Mouse (Mus musculus) lung, embryonic 16.5 days (tissue): ENCODE measurements around the gene Nsd1. TPM values are rescaled to one million over a fixed set of nuclear protein-coding genes. Genes with fewer than 3 reads are reported as not detected.
A peak's percentile ranks its signal among the peaks of the same experiment; 100 is the strongest.

Source experiments
- ATAC-seq: fragments of 200-750 bp; cut with Nextera tagmentation; 2 replicates; pipeline ENCODE4 v1.8.0; 2017; ENCODE audit warnings: low read depth, mild to moderate bottlenecking, moderate library complexity
- H3K27ac ChIP-seq: fragments of 300-500 bp; sonication (generic); 2 replicates; pipeline ENCODE4 v1.5.1; 2014; ENCODE audit warnings: mild to moderate bottlenecking, control low read depth, low read length
- H3K27me3 ChIP-seq: fragments of 300-500 bp; sonication (generic); 2 replicates; pipeline ENCODE4 v1.6.1; 2014; ENCODE audit warnings: low read depth, low read length, mixed read lengths; ENCODE audit not compliant: control insufficient read depth, insufficient read depth
- H3K36me3 ChIP-seq: fragments of 300-500 bp; sonication (generic); 2 replicates; pipeline ENCODE4 v1.6.1; 2014; ENCODE audit warnings: low read length; ENCODE audit not compliant: control insufficient read depth, insufficient read depth
- H3K4me1 ChIP-seq: fragments of 300-500 bp; sonication (generic); replicated peaks from 2 replicates; pipeline ENCODE4 v1.6.1; 2014; ENCODE audit warnings: low read length, mixed read lengths; ENCODE audit not compliant: control insufficient read depth, insufficient read depth
- H3K4me2 ChIP-seq: fragments of 300-500 bp; sonication (generic); 2 replicates; pipeline ENCODE4 v1.6.1; 2014; ENCODE audit warnings: low read depth, low read length, control low read depth
- H3K4me3 ChIP-seq: fragments of 300-500 bp; sonication (generic); 2 replicates; pipeline ENCODE4 v1.5.1; 2014; ENCODE audit warnings: mild to moderate bottlenecking, low read length, control low read depth
- H3K9ac ChIP-seq: fragments of 300-500 bp; sonication (generic); 2 replicates; pipeline ENCODE4 v1.6.1; 2014; ENCODE audit warnings: low read length, control low read depth
- H3K9me3 ChIP-seq: fragments of 300-500 bp; sonication (generic); 2 replicates; pipeline ENCODE4 v1.6.1; 2016; ENCODE audit warnings: low read length; ENCODE audit not compliant: control insufficient read depth
- WGBS: fragments of 180-500 bp; shearing (Covaris S2); extraction: QIAGEN DNeasy Blood & Tissue Kit; methylation state at CpG from one replicate; pipeline ENCODE4 v1.1.7; 2014; 5-methylcytosine and 5-hydroxymethylcytosine counted together
- polyA plus RNA-seq: library from polyadenylated mRNA; unstranded; fragments of >200 nt; fragmentation: Nextera tagmentation; extraction: Ambion mirVana; gene quantifications from 2 replicates; pipeline ENCODE4 v1.2.1, GENCODE M21; 2015

The Nsd1 gene
- polyA plus RNA-seq, 1 experiment from 2014 or later = 50.7 TPM

GRCm38 (mm10) chr13:55208837-55209648 is 539 bp upstream of the Nsd1 start:
- H3K36me3 ChIP-seq = peaks cover 3% of the 10 kb centered on the region; the same call in 1 of the 2 replicates
- H3K27me3 ChIP-seq = no peaks in the 10 kb centered on the region
- ATAC-seq = no peak
- peaks cover 20% of the 10 kb centered on the region for H3K4me1 ChIP-seq
- peak overlapping the region; percentile 96 for H3K9ac ChIP-seq
- no peak overlapping the region for H3K4me3 ChIP-seq
- no peak overlapping the region for H3K27ac ChIP-seq
- 71% methylated on average over 13 of the region's 13 CpGs for WGBS
- no peaks in the 10 kb centered on the region for H3K9me3 ChIP-seq
- no peak overlapping the region for H3K4me2 ChIP-seq

GRCm38 (mm10) chr13:55210193-55210970 is 800 bp downstream of the Nsd1 start:
- Histone ChIP-seq H3K4me3 (peak overlapping the region; percentile 82), H3K9me3 (no peaks in the 10 kb centered on the region), H3K27me3 (no peaks in the 10 kb centered on the region), H3K27ac (peak overlapping the region; percentile 99), H3K9ac (peak overlapping the region; percentile 96), H3K4me2 (peak overlapping the region; percentile 79), H3K4me1 (peaks cover 29% of the 10 kb centered on the region), H3K36me3 (peaks cover 4% of the 10 kb centered on the region; the same call in 1 of the 2 replicates)
- ATAC-seq = peak; percentile 44
- WGBS = 1% methylated on average over 34 of the region's 77 CpGs

- 1% methylated on average over 17 of the region's 17 CpGs for WGBS
- peak overlapping the region; percentile 96 for H3K9ac ChIP-seq
- peak overlapping the region; percentile 99 for H3K27ac ChIP-seq
- H3K4me2 ChIP-seq = peak overlapping the region; percentile 79
- ATAC-seq = peak; percentile 63
- H3K4me3 ChIP-seq = peak overlapping the region; percentile 82
- no peaks in the 10 kb centered on the region for H3K27me3 ChIP-seq
- peaks cover 5% of the 10 kb centered on the region; the same call in 1 of the 2 replicates for H3K36me3 ChIP-seq
- H3K4me1 ChIP-seq = peaks cover 33% of the 10 kb centered on the region
- H3K9me3 ChIP-seq = no peaks in the 10 kb centered on the region
Measured at GRCm38 (mm10) chr13:55210971-55211220, 1.3 kb downstream of the Nsd1 start.

- Histone ChIP-seq H3K4me2 (peak overlapping the region; percentile 79), H3K9ac (peak overlapping the region; percentile 96), H3K36me3 (peaks cover 5% of the 10 kb centered on the region; the same call in 1 of the 2 replicates), H3K27me3 (no peaks in the 10 kb centered on the region), H3K4me1 (peaks cover 39% of the 10 kb centered on the region), H3K9me3 (no peaks in the 10 kb centered on the region), H3K27ac (peak overlapping the region; percentile 99), H3K4me3 (peak overlapping the region; percentile 82)
- ATAC-seq = peak; percentile 84
- 0% methylated on average over 27 of the region's 93 CpGs for WGBS
Measured at GRCm38 (mm10) chr13:55211221-55212010, 1.8 kb downstream of the Nsd1 start.

GRCm38 (mm10) chr13:55212011-55212360 is 2.4 kb downstream of the Nsd1 start:
- Histone ChIP-seq H3K27me3 (no peaks in the 10 kb centered on the region), H3K9ac (peak overlapping the region; percentile 96), H3K27ac (peak overlapping the region; percentile 97), H3K4me1 (peaks cover 39% of the 10 kb centered on the region), H3K9me3 (no peaks in the 10 kb centered on the region), H3K4me2 (peak overlapping the region; percentile 79), H3K36me3 (peaks cover 5% of the 10 kb centered on the region; the same call in 1 of the 2 replicates), H3K4me3 (peak overlapping the region; percentile 82)
- ATAC-seq = peak; percentile 46
- whole genome bisulfite sequencing = 0% methylated on average over 6 of the region's 32 CpGs

GRCm38 (mm10) chr13:55212361-55213137 is 3.0 kb downstream of the Nsd1 start:
- Histone ChIP-seq H3K4me2 (peak overlapping the region; percentile 79), H3K27me3 (no peaks in the 10 kb centered on the region), H3K4me3 (peak overlapping the region; percentile 82), H3K36me3 (peaks cover 5% of the 10 kb centered on the region; the same call in 1 of the 2 replicates), H3K4me1 (peaks cover 39% of the 10 kb centered on the region), H3K9ac (peak overlapping the region; percentile 96), H3K9me3 (no peaks in the 10 kb centered on the region), H3K27ac (peak overlapping the region; percentile 97)
- peak; percentile 0; the same call in 1 of the 2 replicates for ATAC-seq
- WGBS = under 1% methylated on average over 54 of the region's 58 CpGs

GRCm38 (mm10) chr13:55213138-55213806 is 3.7 kb downstream of the Nsd1 start:
- peaks cover 39% of the 10 kb centered on the region for H3K4me1 ChIP-seq
- H3K4me3 ChIP-seq = peak overlapping the region; percentile 82
- H3K4me2 ChIP-seq = peak overlapping the region; percentile 79
- H3K27me3 ChIP-seq = no peaks in the 10 kb centered on the region
- peaks cover 10% of the 10 kb centered on the region; the same call in 1 of the 2 replicates for H3K36me3 ChIP-seq
- H3K27ac ChIP-seq = peak overlapping the region; percentile 97
- peak overlapping the region; percentile 96 for H3K9ac ChIP-seq
- WGBS = 39% methylated on average over 10 of the region's 10 CpGs
- no peaks in the 10 kb centered on the region for H3K9me3 ChIP-seq
- ATAC-seq = no peak

- H3K36me3 ChIP-seq = peaks cover 39% of the 10 kb centered on the region
Measured at GRCm38 (mm10) chr13:55224364-55224763, 14.8 kb downstream of the Nsd1 start.

More at GRCm38 (mm10) chr13:55224364-55224763, 14.8 kb downstream of the Nsd1 start:
- no peak overlapping the region for H3K27ac ChIP-seq
- no peaks in the 10 kb centered on the region for H3K27me3 ChIP-seq
- no peak overlapping the region for H3K4me3 ChIP-seq
- H3K9ac ChIP-seq = no peak overlapping the region
- H3K4me2 ChIP-seq = no peak overlapping the region
- 85% methylated on average over 3 of the region's 3 CpGs for WGBS
- H3K4me1 ChIP-seq = no peaks in the 10 kb centered on the region
- no peaks in the 10 kb centered on the region for H3K9me3 ChIP-seq
- ATAC-seq = no peak
